Mouse (Mus musculus) liver, embryonic 14.5 days (tissue): ENCODE measurements at regions not wholly inside any gene's neighbourhood (a gene's known extent, or its start where the extent isn't known, plus 50 kb on each side); places are given as distances from the start of the nearest gene placed in this dataset.

Source experiments
- CTCF ChIP-seq: IDR thresholded peaks from 2 replicates; pipeline ENCODE4 v1.5.1; 2016; ENCODE audit warnings: antibody characterized with exemption, low read depth, control low read depth
- EP300 ChIP-seq: IDR thresholded peaks from 2 replicates; pipeline ENCODE4 v1.6.1; 2016; ENCODE audit warnings: antibody characterized with exemption, low read depth

GRCm38 (mm10) chr14:62132353-62132816 is 160.0 kb upstream of the Rnaseh2b start:
- TF ChIP-seq CTCF = no peak
- TF ChIP-seq EP300 = no peak
